Mouse (Mus musculus): ENCODE data around the gene Hist2h2aa2. TPM values are rescaled to one million over a fixed set of nuclear protein-coding genes. Genes with fewer than 3 reads are reported as not detected.
A peak's percentile ranks its signal among the peaks of the same experiment; 100 is the strongest.
"Not testable (repeated sequence)": the region's sequence is repeated elsewhere in the genome, so short reads cannot be mapped to it uniquely, and the experiment has no call there.

Gene Hist2h2aa2
- polyA plus RNA-seq, 1 experiment: 6.8 TPM

DNA sequence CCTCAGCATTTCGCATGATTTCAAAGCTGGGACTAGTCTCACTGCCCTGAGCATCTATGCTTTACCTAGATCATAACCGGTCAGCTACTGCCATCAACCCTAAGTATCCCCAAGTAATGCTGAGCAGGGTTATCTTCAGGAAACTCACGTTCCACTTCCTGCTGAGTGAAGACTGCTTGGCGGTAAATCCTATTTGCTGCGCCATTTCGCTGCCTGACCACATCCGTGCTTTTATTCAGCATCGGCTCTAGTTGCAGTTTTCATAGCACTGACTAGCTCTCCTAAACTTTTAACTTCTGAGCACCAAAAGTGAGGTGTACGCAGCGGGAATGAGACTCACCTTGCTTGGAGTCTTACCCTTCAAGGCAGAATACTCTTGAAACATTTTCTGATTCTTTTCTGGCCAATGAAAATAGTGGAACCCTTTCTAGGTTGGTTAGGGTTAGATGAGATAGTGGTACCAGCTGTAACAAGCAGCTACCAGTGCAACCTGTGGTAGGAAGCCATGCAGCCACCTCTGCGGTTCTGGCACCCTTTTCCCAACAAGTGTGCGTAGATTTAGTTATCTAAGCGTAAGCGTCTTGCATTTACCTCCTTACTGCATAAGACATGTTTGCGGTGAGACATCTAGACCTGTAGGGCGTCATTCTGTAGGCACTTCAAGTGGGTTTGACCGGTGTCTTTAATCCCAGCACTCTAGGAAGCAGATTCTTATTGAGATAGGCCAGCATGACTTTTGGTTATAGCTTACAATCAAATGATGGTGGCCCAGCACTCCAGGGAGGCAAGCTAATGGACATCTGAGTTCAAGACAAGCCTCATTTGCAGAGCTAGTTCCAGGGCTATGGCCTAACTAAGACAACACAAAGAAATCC, 33.8 kb upstream of the Hist2h2aa2 start:
- H3K4me1 ChIP-seq (ENCODE audit: control insufficient read depth, insufficient read depth, low read length): no peaks in the 10 kb centered on the region; the same call in 1 of the 2 replicates
- no peak for DNase-seq
- TF ChIP-seq CTCF (IDR thresholded peaks at IDR 0.05; ENCODE audit: borderline replicate concordance, insufficient read depth, low read depth, low read length) (no peak), POLR2A (IDR thresholded peaks at IDR 0.05; ENCODE audit: borderline replicate concordance, insufficient read depth, low read length) (no peak)
- 90% methylated on average over 17 of the region's 17 CpGs for WGBS
- H3K4me3 ChIP-seq (replicated peaks; ENCODE audit: insufficient read depth, low read depth, low read length): no peak overlapping the region
- no peaks in the 10 kb centered on the region for H3K27me3 ChIP-seq (ENCODE audit: control insufficient read depth, insufficient read depth, low read length)
- H3K27ac ChIP-seq (ENCODE audit: insufficient read depth, low read length): no peak overlapping the region

DNA sequence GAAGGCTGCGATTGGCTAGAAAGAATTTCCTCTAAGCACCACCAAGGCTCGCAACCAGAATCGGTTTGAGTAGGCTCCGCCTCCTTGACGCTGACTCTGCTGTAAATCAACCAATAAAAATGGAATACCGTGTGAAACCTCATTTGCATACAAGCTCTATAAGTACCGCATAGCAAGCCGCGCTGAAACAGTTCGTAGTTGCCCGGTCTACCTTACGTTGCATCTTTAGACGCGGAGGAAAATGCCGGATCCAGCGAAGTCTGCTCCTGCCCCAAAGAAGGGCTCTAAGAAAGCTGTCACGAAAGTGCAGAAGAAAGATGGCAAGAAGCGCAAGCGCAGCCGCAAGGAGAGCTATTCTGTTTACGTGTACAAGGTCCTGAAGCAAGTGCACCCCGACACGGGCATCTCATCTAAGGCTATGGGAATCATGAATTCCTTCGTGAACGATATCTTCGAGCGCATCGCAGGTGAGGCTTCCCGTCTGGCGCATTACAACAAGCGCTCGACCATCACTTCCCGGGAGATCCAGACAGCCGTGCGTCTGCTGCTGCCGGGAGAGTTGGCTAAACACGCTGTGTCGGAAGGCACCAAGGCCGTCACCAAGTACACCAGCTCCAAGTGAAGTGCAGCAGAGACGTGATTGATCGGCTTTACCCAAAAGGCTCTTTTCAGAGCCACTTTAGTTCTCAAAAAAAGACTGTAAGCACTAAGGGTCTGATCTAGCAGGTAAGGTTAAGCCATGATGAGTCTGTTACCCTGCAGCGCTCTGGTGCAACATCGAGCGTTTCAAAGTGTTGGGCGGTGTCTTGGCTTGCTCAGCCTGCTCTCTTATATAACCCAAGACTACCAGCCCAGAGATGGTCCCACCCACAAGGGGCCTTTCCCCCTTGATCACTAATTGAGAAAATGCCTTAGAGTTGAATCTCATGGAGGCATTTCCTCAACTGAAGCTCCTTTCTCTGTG, 29.7 kb upstream of the Hist2h2aa2 start, which contains the start of gene Hist2h2bb:
Gene Hist2h2bb, plus strand, starts transcription at position 242 of the 964 bp plus-strand sequence.
- under 1% methylated on average over 45 of the region's 45 CpGs for WGBS
- Histone ChIP-seq H3K4me3 (replicated peaks; ENCODE audit: insufficient read depth, low read depth, low read length) (peak within 1 kb of the TSS; percentile 70), H3K27me3 (ENCODE audit: control insufficient read depth, insufficient read depth, low read length) (no peaks in the 10 kb centered on the region), H3K27ac (ENCODE audit: insufficient read depth, low read length) (peak within 1 kb of the TSS; percentile 93), H3K4me1 (ENCODE audit: control insufficient read depth, insufficient read depth, low read length) (peaks cover 4% of the 10 kb centered on the region; the same call in 1 of the 2 replicates)
- TF ChIP-seq POLR2A (IDR thresholded peaks at IDR 0.05; ENCODE audit: borderline replicate concordance, insufficient read depth, low read length): peak; percentile 100
- no peak for TF ChIP-seq CTCF (IDR thresholded peaks at IDR 0.05; ENCODE audit: borderline replicate concordance, insufficient read depth, low read depth, low read length)
- DNase-seq: peak; percentile 95 to 98

DNA sequence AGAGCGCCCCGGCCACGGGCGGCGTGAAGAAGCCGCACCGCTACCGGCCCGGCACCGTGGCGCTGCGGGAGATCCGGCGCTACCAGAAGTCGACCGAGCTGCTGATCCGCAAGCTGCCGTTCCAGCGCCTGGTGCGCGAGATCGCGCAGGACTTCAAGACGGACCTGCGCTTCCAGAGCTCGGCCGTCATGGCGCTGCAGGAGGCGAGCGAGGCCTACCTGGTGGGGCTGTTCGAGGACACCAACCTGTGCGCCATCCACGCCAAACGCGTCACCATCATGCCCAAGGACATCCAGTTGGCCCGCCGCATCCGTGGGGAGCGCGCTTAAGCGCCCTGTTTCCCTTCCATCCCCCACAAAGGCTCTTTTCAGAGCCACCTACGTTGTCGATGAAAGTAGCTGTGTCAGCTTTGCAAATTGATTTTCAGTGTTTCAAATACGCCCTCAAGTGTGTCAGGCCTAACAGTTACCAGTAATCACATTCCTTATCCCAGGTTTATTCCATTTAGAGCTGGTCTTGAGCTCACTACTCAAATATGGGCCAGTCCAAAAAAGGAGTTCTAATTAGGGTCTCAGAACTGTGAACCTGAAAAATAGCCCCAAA, 28.8 kb upstream of the Hist2h2aa2 start:
- H3K27ac ChIP-seq (ENCODE audit: insufficient read depth, low read length): peak overlapping the region; percentile 93
- H3K27me3 ChIP-seq (ENCODE audit: control insufficient read depth, insufficient read depth, low read length); H3K4me1 ChIP-seq (ENCODE audit: control insufficient read depth, insufficient read depth, low read length): not testable (repeated sequence)
- under 1% methylated on average over 17 of the region's 44 CpGs for WGBS
- peak in 1 of 2 experiments; percentile 63 for DNase-seq
- peak overlapping the region; percentile 56 for H3K4me3 ChIP-seq (replicated peaks; ENCODE audit: insufficient read depth, low read depth, low read length)

DNA sequence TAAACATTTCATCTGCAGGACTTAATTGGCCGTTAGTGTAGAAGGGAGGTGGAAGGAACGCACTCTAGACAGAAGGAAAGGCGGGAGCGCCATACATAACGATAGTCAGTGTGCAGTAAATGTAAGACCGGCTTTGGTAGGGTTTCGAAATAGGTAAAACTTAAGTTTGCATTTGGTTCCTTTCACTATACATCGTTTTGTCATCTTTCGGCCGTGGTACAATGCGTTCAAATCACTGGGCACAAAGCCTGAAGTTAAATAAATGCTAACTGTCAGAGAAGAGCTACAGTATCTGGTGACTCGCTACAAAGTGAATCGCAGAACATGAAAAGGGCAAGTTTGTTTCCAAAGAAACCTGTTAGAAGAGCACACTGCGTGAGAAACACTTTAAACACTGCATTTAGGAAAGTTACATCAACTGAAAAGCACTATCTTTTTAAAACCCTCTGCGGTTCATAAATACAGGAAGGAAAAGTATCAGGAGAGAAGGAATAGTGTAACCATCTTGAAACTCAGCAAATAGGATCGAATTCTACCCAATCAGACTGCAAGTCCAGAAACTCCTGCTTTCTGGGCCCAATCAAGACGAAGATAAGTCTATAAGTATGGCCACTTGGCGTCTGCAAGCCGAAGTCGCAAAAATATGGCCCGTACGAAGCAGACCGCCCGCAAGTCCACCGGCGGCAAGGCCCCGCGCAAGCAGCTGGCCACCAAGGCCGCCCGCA, 28.1 kb upstream of the Hist2h2aa2 start, which contains the start of gene Hist2h3b:
Gene Hist2h3b, plus strand, starts transcription at position 604 of the 725 bp plus-strand sequence.
- H3K4me1 ChIP-seq (ENCODE audit: control insufficient read depth, insufficient read depth, low read length): peaks cover 6% of the 10 kb centered on the region; the same call in 1 of the 2 replicates
- peak; percentile 87 to 89 for DNase-seq
- H3K4me3 ChIP-seq (replicated peaks; ENCODE audit: insufficient read depth, low read depth, low read length): peak within 1 kb of the TSS; percentile 70
- TF ChIP-seq CTCF (IDR thresholded peaks at IDR 0.05; ENCODE audit: borderline replicate concordance, insufficient read depth, low read depth, low read length): no peak
- TF ChIP-seq POLR2A (IDR thresholded peaks at IDR 0.05; ENCODE audit: borderline replicate concordance, insufficient read depth, low read length): peak; percentile 89
- 13% methylated on average over 30 of the region's 30 CpGs for WGBS
- H3K27ac ChIP-seq (ENCODE audit: insufficient read depth, low read length): peak within 1 kb of the TSS; percentile 93
- no peaks in the 10 kb centered on the region for H3K27me3 ChIP-seq (ENCODE audit: control insufficient read depth, insufficient read depth, low read length)

DNA sequence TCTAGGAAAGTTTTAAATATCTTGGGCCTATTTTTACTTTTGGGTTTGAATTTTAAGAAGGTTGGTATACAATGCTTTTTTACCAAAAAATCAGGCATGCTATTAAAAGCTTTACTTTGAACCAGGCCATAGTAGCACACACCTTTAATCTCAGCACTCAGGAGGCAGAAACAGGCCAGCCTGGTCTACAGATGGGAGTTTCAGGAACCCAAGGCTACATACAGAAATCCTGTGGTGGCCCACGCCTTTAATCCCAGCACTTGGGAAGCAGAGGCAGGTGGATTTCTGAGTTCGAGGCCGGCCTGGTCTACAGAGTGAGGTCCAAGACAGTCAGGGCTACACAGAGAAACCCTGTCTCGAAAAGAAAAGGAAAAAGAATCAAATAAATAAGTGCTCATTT, 27.5 kb upstream of the Hist2h2aa2 start:
- no peaks in the 10 kb centered on the region for H3K27me3 ChIP-seq (ENCODE audit: control insufficient read depth, insufficient read depth, low read length)
- no peak for TF ChIP-seq POLR2A (IDR thresholded peaks at IDR 0.05; ENCODE audit: borderline replicate concordance, insufficient read depth, low read length)
- TF ChIP-seq CTCF (IDR thresholded peaks at IDR 0.05; ENCODE audit: borderline replicate concordance, insufficient read depth, low read depth, low read length): no peak
- no peak overlapping the region for H3K27ac ChIP-seq (ENCODE audit: insufficient read depth, low read length)
- no peak for DNase-seq
- H3K4me1 ChIP-seq (ENCODE audit: control insufficient read depth, insufficient read depth, low read length): peaks cover 6% of the 10 kb centered on the region; the same call in 1 of the 2 replicates
- WGBS: 80% methylated on average over 4 of the region's 4 CpGs
- H3K4me3 ChIP-seq (replicated peaks; ENCODE audit: insufficient read depth, low read depth, low read length): no peak overlapping the region

DNA sequence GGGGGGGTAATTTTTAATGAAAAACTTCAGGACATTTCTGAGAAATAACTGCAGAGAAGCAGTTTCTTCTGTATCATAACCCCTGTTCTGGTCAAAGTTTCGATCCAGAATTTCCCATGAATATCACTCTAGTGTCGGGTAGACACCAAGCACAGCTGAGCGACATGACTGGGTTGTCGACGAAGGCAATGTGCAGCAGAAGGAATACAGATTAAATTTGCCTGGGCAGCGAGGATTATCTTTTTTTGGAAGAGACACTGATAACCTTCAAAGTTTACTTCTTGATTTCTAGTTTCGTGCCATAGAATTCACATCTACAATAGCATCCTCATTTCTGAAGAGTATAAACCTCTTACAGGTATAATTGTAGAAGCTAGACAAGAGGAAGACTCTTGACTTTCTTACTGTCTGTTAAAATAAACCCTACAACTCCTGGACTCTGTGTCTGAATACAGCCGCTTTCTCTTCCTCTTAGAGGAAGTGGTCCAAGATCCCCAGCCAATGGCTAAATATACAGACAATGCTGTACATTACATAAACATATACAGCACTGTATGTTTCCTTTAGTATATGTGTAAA, 26.1 kb upstream of the Hist2h2aa2 start:
- Histone ChIP-seq H3K27ac (ENCODE audit: insufficient read depth, low read length) (no peak overlapping the region), H3K4me1 (ENCODE audit: control insufficient read depth, insufficient read depth, low read length) (peaks cover 6% of the 10 kb centered on the region; the same call in 1 of the 2 replicates), H3K4me3 (replicated peaks; ENCODE audit: insufficient read depth, low read depth, low read length) (no peak overlapping the region), H3K27me3 (ENCODE audit: control insufficient read depth, insufficient read depth, low read length) (no peaks in the 10 kb centered on the region)
- DNase-seq: no peak
- no peak for TF ChIP-seq CTCF (IDR thresholded peaks at IDR 0.05; ENCODE audit: borderline replicate concordance, insufficient read depth, low read depth, low read length)
- TF ChIP-seq POLR2A (IDR thresholded peaks at IDR 0.05; ENCODE audit: borderline replicate concordance, insufficient read depth, low read length): no peak
- 93% methylated on average over 8 of the region's 8 CpGs for WGBS
